Mouse (Mus musculus) gastrocnemius, postnatal 10 days (tissue): ENCODE results near the gene Slc11a2. TPM values are rescaled to one million over a fixed set of nuclear protein-coding genes. Genes with fewer than 3 reads are reported as not detected.

Source experiments
- DNase-seq: peaks from one replicate; pipeline ENCODE4 v3.0.0; 2021; ENCODE audit warnings: mixed read lengths
- long read RNA-seq, 2 experiments: library from polyadenylated mRNA; stranded (forward); transcript quantifications; one replicate each; pipeline ENCODE4 v2.0.0; 2021
- total RNA-seq, 2 experiments: library from RNA; stranded (reverse); gene quantifications; 2 replicates each; pipeline ENCODE4 v1.2.3; 2021

The Slc11a2 gene
- 10 to 100 TPM; 23.3 to 31.9 TPM for total RNA-seq
- long read RNA-seq, experiment 1, full-length matches to known transcripts: 17 of 37 reads
- long read RNA-seq, experiment 1, partial matches to known transcripts: 5 of 37 reads
- long read RNA-seq, experiment 1, other reads (novel, unspliced or antisense): 15 of 37 reads
- long read RNA-seq, experiment 2, full-length matches to known transcripts: 10 of 16 reads
- long read RNA-seq, experiment 2, partial matches to known transcripts: 3 of 16 reads
- long read RNA-seq, experiment 2, other reads (novel, unspliced or antisense): 3 of 16 reads

DNA sequence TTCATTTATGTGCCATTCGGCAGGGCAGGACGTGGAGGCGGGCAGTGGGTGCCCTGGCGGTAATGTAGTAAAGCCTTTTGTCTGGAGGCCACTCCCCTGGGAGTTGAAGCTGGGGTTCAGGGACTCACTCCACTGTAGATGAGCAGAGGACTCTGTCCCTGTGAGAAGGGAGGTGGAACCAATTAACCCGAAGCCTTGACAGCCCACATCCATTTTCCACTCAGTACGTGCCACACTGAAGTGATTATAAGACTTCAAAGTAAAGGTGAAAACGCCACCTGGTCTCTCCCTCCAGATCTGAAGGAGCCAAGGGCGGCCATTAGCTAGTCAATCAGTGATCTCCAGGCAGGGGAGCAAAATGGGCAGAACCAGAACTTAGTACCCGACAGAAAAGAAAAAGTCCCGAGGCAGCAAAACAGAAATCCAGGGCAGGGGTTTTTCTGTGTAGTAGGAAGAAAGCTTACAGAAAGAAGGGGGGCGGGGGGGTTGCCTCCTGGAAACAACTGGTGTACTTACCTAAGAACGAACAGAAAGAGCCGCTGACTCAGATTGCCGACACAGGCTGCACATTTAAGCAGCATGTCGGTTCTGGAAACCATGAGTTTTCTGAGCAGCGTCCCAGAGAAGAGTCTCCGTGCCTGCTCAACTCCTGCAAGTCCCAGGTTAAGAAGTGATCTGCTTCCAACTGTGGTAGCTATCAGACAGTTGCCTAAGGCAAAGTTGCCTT lies at the start of gene Slc11a2:
TSS of gene Slc11a2 (minus strand) at position 677 of the 727 bp plus-strand sequence.
- DNase-seq: no peak

DNA sequence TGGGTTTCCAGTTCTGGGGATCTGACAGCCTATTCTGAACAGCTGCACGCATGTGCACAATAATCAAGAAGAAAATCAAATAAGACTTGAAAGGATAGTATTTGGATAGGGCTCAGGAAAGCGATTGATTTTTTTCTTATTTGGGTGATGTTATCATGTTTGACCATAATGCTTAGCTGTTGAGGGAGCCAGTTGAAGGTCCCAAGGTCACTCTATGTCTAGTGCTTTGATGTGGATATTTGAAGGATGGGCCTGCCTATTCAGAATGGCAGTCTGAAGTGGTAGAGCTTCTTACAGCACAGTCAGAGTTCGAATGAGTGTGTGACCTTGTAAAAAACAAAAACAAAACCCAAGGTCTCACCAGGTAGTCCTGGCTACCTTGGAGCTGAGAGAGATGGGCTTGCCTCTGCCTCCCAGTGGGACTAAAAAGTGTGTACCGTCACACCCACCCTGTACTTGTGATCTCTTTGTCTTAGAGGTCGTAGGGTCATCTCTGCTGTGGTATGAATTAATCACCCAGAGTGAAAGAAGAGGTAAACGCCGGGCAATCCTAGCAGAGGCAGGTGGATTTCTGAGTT lies 49.1 kb upstream of the Slc11a2 start:
- DNase-seq: no peak

DNA sequence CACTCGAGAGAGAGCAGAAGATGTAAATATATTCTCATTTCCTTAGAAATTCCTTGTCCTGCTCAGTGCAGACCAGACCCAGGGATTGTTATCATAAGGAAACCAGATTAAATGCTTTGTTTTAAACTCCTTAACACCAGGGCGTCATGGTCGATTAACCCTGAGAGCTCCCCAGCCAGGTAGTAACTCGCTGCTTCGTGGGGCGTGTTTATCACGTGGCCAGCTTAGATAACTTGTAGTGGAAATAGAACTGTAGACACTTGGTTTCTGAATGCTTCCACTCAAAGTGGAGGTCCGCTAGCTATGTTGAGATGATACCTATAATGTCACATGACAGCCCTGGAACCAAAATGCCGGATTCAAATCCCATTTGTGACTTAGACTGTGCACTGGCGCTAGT lies 45.2 kb upstream of the Slc11a2 start:
- no peak for DNase-seq

DNA sequence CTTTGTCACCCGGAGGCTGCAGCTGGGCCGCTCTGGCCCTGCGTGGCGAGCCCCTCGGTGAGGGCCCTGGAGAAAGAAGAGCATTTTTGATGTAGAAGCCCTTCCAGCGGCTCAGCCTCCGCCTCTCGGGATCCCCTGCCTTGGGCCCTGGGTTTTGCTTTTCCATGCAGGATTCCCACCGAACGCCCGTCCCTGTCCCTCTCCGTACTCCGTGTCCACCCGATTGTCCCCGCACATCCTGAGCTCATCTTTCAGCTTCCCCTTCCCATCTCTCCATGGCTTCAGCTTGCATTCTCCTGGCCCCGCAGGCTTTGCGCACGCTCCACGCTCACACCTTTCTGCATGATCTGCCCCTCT lies 44.3 kb upstream of the Slc11a2 start:
- DNase-seq: no peak

DNA sequence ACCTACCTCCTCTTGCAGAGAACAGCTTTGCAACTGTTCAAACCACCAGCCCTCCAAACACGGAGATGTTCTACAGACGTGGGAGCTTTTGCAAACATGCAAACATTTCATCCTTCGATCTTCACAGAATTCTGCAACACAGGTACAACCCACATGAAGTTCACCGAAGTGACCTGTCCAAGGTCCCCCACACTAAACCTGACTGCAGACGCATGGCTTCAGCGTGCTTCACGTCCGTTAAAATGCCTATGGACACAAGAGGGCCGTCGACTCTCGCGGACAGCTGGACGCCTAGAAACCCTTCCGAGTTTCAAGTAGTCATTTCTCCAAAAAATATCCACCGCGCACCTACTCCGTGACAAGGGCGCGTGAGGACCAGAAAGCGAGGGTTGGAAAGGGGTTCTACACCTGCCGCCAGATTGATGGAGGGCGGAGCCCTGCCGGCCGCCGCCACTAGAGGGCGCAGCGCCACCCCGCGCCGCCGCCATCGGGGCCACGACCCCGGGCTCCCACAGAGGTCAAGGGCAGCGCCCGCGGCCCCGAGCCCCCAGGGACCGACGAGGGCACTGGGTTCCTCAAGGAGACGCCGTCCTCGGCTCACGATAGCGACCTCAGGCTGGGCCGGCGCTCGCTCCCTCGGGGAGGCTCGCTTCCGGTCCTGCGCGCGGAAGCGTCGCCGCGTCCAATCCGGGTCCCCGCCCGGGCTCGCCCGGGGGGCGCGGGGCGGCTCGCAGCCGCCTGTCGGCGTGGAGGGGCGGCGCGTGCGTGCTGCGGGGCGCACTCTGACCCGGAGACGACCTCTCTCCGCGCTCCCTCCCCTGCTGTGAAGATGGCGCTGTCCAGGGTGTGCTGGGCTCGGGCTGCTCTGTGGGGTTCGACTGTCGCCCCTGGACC lies 43.7 kb upstream of the Slc11a2 start, which contains the start of gene Letmd1:
TSS of gene Letmd1 (plus strand) at position 729 of the 894 bp plus-strand sequence.
- peak; percentile 89 for DNase-seq

DNA sequence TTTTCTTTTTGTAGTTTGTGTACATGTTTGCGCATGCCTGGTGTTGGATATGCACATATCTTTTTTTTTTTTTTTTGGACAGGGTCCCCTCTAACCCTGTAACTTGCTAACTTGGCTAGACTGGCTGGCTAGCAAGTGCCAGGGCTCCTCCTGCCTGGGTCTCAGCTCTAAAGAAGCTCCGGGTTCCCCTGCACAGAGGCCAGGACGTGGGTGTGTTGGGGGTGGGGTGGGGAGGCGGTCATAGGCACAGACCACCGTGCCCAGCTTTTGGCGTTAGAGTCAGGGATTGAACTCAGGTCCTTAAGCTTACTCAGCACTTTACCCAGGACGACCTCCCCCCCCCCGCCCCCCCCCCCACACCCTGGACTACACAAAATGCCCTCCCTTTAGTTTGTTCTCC lies 42.9 kb upstream of the Slc11a2 start:
- no peak for DNase-seq

DNA sequence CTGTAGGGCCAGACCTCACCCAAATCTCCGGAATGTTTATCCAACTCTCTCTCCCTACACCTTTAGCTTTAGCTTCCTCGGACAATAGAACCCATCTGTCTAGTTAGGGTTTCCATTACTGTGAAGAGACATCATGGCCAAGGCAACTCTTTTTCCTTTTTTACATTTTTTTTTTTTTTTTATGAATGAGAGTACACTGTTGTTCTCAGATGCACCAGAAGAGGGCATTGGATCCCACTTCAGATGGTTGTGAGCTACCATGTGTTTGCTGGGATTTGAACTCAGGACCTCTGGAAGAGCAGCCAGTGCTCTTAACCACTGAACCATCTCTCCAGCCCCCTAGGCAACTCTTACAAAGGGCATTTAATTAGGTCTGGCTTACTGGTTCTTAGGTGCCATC lies 40.6 kb upstream of the Slc11a2 start:
- DNase-seq: no peak

DNA sequence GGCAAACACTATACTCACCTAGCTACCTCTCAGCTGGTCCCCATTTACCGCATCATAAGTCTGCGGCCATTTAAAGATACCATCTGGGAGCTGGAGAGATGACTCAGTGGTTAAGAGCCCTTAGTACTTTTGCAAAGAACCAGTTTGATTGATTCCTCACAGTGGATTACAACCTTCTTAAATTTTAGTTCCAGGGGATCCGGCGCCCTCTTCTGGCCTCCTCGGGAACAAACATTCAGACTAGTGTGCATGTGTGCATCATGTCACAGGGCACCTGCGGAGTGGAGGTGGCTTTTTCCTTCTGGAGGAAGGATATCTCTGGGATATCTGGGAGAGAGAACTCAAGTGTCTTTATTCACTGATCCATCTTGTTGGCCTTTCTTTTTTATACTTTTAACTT lies 38.8 kb upstream of the Slc11a2 start:
- DNase-seq: peak; percentile 65

DNA sequence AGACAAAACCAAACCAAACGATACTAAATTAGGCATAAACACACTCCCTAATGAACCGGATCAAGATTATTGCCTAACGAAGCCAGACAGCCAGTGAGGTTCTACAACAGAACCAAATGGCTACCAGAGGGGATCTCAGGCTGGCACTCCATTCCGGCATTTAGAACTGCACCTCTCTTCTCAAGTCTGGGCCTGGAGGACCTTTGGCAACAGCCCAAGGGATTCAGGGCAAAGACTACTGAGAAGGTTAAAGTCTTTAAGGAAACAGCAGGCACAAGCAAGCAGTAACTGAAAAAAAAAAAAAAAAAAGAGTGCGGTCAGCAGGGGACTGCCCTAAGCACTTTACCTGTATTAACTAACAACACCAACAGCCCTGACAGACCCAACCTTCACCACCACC lies 37.2 kb upstream of the Slc11a2 start:
- DNase-seq: no peak

DNA sequence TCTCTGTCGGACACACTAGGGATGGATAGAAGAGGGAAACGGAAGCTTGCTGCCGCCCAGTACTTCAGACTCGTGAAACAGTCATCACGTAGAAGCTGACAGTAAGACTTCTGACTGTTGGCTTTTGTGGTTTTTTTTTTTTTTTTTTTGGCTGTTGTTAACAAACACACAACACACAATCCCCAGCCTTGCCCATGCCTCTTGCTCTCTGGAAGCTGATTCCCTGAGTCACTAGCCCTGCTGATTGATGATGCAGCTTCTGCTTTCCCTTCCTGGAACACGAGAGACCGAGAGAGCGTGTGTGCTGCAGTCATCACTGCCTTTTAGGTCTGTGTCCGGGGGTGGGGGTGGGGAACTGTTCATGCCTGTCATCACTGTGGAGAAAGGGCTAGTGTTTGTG lies 36.8 kb upstream of the Slc11a2 start:
- no peak for DNase-seq

DNA sequence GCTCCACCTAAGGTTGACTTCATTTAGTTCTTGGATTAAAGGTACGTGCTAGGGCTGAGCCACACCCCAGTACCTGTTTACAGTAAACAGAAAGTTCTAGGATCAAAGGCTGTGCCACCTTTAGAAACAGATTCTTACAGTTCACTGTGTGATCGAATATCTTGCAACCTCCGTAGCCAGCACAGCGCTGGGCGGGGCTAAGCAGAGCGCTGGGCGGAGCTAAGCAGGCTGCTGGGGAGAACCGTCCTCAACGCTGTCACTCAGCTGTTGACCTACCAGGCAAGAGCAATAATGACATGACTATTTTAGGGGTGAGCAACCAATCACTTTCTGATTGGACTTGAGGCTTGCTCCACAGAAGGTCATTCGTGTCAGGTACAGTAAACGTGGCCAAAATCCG lies 36.1 kb upstream of the Slc11a2 start:
- DNase-seq: no peak

DNA sequence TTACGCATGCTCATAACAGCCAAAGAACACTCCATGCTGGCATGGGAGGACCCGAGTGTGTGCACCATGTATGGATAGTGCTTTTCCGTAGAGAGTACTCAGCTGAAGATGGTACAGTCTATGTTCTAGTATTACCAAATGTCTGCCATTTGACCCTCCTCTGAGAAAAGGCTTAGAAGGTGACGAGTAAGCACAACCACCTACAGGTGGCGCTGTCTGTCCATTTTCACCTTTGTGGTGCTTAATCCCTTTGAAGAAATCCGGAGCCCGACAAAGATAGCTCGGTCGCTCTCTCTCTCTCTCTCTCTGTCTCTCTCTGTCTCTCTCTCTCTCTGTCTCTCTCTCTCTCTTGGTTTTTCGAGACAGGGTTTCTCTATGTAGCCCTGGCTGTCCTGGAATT lies 33.2 kb upstream of the Slc11a2 start:
- peak; percentile 62 for DNase-seq

DNA sequence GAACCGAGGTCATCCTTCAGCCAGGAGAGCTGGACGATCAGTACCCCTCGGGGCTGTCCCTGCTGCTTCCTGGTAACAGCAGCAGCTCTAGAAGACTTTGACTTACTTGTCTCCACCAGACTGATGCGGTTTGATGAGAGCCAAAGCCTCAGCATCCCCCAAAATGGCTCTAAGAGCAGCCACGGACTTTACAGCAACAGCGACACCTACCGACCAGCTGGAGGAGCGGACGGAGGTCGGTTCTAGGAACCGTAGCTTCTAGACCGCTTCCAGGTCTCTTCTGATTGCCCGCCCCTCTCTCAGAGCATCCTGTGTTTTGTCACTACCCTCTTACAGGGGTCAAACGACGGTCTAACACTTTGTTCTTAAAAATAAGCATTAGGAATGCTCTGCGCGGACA lies 32.5 kb upstream of the Slc11a2 start:
- peak; percentile 80 for DNase-seq

DNA sequence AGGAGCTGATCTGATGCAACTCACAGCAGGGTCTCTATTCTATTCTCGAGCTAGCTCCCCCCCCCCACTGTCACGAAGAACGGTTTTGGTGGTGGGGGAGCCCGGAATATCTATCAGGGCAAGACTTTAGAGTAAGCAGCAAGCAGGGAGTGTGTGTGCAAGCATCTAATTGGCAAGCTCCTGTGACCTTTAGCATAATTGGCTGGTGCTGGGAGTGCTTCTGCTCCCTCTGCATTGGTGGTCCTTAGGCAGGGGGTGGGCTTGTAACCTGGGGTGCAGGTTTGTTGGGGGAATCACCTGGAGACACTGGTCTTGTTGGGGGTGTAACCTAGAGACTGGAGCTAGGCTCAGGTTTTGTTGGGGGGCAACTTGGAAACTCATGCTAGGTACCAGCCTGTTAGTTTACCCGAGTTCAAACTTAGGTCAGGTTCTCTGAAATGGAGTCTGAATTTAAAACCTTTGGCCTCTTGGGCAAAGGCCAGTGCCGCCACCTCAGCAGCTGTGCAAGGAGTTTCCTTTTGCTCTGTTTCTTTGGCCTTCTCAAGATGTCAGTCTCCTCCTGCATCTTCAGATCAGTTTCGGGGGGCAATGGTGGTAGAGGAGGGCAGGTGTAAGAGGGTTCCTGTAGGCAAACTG lies 31.6 kb upstream of the Slc11a2 start:
- DNase-seq: no peak

DNA sequence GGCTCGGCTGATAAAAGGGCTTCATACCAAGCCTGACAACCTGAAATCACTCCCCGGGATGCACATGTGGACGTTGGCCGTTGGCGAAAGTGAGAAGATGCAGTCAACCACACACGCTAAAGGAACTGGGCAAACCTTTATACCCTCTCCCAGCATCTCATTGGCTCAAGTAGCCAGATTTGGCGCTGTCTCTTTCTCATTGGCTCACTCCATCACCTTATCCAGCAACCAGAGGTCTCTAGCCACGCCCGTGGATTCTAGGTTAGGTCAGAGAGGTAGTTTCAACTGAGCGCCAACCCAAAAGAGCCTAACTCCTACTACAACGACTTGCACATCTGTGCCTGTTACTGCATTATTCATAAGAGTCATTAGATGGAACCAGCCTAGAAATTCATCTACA lies 27.6 kb upstream of the Slc11a2 start:
- DNase-seq: no peak

DNA sequence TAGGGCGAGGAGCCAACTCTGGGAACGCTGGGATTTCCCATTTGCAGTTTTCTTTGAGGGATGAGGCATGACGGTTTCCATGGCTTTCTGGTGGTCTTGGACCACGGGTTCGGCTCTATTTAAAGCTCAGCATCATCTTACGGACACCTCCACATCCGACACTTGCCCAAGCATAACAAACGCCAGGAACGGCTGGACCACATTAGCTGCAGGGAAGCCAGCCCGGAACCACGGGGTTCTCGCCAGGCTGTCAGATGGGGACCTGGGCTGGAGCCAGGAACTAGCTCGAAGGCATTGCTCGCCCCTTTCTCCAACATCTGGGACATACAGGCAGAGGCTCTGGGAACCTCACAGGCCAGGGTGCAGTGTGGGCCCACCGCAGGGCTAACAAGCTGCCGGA lies 26.4 kb upstream of the Slc11a2 start:
- DNase-seq: peak; percentile 64

DNA sequence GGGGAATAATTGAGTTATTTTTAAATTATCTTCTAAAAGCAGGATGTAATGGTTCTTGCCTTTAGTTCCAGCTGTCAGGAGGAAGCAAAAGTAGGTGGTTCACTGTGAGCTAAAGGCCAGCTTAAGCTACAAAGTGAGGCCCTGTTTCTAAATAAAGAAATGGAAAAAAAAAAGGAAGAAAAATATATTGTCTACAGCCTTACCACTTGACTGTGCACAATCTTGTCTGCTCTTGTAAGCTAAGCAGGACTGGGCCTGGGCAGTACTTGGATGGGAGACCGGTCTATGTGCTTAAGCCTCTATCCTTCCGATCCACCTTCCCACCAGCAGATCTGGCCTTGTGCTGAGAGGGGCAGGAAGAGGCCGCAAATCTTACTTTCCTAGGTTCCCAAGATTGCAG lies 24.6 kb upstream of the Slc11a2 start:
- DNase-seq: no peak

DNA sequence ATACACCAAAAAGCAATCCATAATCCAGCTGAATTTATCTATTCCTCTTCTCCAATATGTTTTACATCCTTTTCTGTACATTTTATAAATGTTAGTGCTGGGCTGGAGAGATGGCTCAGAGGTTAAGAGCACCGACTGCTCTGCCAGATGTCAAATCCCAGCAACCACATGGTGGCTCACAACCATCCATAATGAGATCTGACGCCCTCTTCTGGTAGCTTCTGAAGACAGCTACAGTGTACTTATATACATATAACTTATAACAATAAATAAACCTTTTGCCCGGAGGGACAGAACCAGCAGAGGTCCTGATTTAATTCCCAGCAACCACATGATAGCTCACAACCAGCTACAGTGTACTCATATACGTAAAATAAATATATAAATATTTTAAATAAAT lies 23.7 kb upstream of the Slc11a2 start:
- DNase-seq: no peak

DNA sequence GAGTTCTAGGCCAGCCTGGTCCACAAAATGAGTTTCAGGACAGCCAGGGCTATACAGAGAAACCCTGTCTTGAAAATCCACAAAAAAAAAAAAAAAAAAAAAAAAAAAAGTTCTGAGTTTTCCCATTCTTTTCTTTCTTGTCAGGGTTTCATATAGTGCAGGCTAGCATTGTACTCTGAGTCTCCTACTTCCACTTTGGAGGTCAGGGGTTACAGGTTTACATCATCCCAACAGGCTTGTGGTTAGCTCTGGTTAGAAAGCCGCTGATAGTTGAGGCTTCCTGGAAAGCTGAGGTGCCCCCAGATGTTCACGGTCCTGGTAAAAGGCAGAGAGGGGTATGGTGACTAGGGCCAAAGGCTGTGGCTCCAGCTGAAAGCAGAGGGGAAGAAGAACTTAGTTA lies 22.0 kb upstream of the Slc11a2 start:
- DNase-seq: no peak

DNA sequence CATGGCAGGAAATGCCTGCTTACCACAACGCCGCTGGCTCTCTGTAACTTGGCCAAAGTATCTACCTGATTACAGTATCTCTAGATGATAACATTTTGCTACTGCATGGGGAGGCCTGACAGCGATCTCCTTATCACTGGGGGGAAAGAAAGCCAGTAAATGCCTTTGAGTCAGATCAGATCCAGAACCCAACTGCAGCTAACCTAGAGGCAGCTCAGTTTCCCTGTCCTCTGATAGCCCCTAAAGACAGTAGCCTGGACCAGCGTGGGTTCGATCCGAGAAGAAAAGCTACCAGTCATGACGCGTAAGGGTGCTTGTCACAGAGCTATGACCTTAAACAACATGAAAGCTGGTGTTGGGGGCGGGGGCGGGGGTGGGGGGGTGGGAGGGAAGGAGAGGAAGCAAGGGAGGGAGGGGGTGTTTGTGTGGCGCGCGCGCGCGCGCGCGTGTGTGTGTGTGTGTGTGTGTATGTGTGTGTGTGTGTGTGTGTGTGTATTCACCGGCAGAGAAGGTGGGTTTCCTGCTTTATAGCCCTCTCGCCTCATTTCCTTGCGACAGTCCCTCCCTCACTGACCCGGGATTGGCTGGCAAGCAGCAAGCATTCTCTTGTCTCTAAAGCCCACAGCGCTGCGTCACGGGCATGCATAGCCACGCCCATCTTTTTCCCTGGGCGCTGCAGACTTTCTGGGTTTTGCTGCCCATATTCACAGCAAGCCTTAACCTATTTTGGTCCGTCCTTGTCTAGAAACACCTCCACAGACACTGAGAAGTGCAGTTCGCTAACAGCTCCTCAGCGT lies 18.5 kb upstream of the Slc11a2 start:
- peak; percentile 70 for DNase-seq

DNA sequence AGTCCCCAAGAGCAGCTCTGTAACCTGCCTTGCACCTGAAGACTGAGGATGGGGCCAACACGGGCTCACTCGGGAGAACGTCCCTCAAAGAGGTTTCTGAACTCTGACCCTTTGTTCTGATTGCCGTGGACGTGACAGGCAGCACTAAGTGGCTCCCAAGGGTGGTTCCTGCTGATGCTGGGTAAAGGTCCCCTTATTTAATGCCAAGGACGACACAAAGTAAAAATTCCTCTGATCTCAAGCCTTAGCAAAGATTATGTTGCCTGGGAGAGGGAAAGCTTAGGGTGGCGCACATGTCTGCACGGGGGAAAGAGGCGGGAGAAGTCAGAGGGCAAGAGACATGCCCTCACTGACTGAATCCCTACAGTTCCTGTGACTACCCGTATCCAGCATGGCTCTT lies 11.6 kb upstream of the Slc11a2 start:
- no peak for DNase-seq
